Mouse (Mus musculus) lung, adult 2 months (tissue): Measurements from ENCODE around the gene Gsdma3.
A peak's percentile ranks its signal among the peaks of the same experiment; 100 is the strongest.
"Not testable (repeated sequence)": the region's sequence is repeated elsewhere in the genome, so short reads cannot be mapped to it uniquely, and the experiment has no call there.

Experiments used
- CTCF ChIP-seq: fragments of 200-500 bp; IDR thresholded peaks from 2 replicates; pipeline ENCODE4 v1.5.1; 2011; ENCODE audit warnings: mild to moderate bottlenecking, low read length, control low read depth; ENCODE audit not compliant: insufficient read depth
- POLR2A ChIP-seq: fragments of 200-500 bp; IDR thresholded peaks from 2 replicates; pipeline ENCODE4 v1.6.1; 2011; ENCODE audit warnings: low read depth, mild to moderate bottlenecking, control low read depth, low read length, borderline replicate concordance; ENCODE audit errors: extremely low read depth

- not testable (repeated sequence) for TF ChIP-seq POLR2A
- peak; percentile 58; the same call in 1 of the 2 replicates for TF ChIP-seq CTCF
Measured at GRCm38 (mm10) chr11:98655076-98655475, 28.9 kb downstream of the Gsdma3 start.
